Mouse (Mus musculus): ENCODE results near the gene Egln2. TPM values are rescaled to one million over a fixed set of nuclear protein-coding genes. Genes with fewer than 3 reads are reported as not detected.
A peak's percentile ranks its signal among the peaks of the same experiment; 100 is the strongest.

The Egln2 gene
- polyA plus RNA-seq, 1 experiment from 2014 or later = 57.4 TPM

DNA sequence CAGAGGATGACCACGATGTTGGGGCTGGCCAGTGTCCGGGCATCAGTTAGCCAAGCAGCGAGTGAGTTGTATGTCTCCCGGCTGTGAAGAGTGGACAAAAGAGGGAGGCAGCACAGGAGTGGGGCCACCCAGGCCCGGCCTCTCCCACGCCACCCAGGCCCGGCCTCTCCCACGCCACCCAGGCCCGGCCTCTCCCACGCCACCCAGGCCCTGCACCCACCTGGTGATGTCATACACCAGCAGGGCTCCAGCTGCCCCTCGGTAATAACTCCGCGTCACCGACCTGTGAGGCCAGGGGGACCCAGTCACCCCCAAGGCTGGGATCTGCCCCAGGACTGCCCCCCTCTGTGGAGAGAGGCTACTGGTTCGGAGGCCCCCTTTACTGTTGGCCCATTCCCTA is 7.9 kb upstream of the Egln2 start:
- no peak for ATAC-seq (ENCODE audit: insufficient number of reproducible peaks, low FRiP score)
- Histone ChIP-seq H3K36me3 (peaks cover 57% of the 10 kb centered on the region), H3K9ac (no peak overlapping the region), H3K4me3 (no peak overlapping the region), H3K4me1 (replicated peaks) (peaks cover 8% of the 10 kb centered on the region), H3K27ac (ENCODE audit: poor library complexity, severe bottlenecking) (no peak overlapping the region), H3K27me3 (replicated peaks) (no peaks in the 10 kb centered on the region), H3K9me3 (replicated peaks) (no peaks in the 10 kb centered on the region), H3K4me2 (no peak overlapping the region)
- WGBS = 90% methylated on average over 15 of the region's 15 CpGs

- Histone ChIP-seq H3K4me3 (no peak overlapping the region), H3K4me2 (no peak overlapping the region), H3K36me3 (peaks cover 59% of the 10 kb centered on the region), H3K9me3 (replicated peaks) (no peaks in the 10 kb centered on the region), H3K9ac (no peak overlapping the region), H3K27me3 (replicated peaks) (no peaks in the 10 kb centered on the region), H3K27ac (ENCODE audit: poor library complexity, severe bottlenecking) (no peak overlapping the region), H3K4me1 (replicated peaks) (peaks cover 7% of the 10 kb centered on the region)
- ATAC-seq (ENCODE audit: insufficient number of reproducible peaks, low FRiP score) = no peak
- 85% methylated on average over 3 of the region's 3 CpGs for WGBS
Observed at GRCm38 (mm10) chr7:27170981-27171380, 4.4 kb upstream of the Egln2 start.

- Histone ChIP-seq H3K9ac (no peak overlapping the region), H3K27me3 (replicated peaks) (no peaks in the 10 kb centered on the region), H3K4me3 (no peak overlapping the region), H3K4me1 (replicated peaks) (peaks cover 31% of the 10 kb centered on the region), H3K9me3 (replicated peaks) (no peaks in the 10 kb centered on the region), H3K27ac (ENCODE audit: poor library complexity, severe bottlenecking) (no peak overlapping the region), H3K4me2 (no peak overlapping the region), H3K36me3 (peaks cover 50% of the 10 kb centered on the region)
- ATAC-seq (ENCODE audit: insufficient number of reproducible peaks, low FRiP score) = no peak
- WGBS = 94% methylated on average over 5 of the region's 5 CpGs
Observed at GRCm38 (mm10) chr7:27168371-27168770, 1.8 kb upstream of the Egln2 start.

DNA sequence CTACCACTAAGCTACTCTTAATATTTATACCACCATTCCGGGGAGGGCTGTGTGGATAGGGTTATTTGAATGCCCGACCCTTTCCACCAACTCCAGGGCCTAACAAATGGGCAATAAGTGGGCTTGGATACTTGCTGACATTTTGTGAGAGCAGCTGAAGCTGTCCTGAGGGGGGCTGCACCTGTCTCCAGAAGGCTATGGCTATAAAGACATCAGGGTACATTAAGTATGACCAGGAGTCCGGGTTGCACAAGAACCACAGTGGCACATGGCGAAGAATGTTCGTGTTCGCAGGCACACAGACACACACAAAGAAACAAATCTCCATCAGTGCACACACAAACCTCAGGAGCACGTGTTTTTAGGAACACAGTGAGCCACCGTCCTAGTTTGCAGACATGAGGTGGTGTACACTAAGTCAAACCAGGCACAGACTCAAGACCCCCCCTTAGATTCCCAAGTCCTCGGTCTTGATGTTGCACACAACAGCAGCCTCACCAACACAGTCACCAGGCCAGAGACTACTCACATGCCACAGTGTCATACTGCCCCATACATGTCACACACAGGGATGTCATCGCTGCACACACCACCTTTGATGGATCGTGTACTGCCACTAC is 983 bp upstream of the Egln2 start:
- Histone ChIP-seq H3K4me3 (peak overlapping the region; percentile 87), H3K4me2 (peak overlapping the region; percentile 84), H3K9me3 (replicated peaks) (no peaks in the 10 kb centered on the region), H3K9ac (peak overlapping the region; percentile 90), H3K4me1 (replicated peaks) (peaks cover 39% of the 10 kb centered on the region), H3K27me3 (replicated peaks) (no peaks in the 10 kb centered on the region), H3K27ac (ENCODE audit: poor library complexity, severe bottlenecking) (peak overlapping the region; percentile 99), H3K36me3 (peaks cover 49% of the 10 kb centered on the region)
- 74% methylated on average over 11 of the region's 11 CpGs for WGBS
- no peak for ATAC-seq (ENCODE audit: insufficient number of reproducible peaks, low FRiP score)

DNA sequence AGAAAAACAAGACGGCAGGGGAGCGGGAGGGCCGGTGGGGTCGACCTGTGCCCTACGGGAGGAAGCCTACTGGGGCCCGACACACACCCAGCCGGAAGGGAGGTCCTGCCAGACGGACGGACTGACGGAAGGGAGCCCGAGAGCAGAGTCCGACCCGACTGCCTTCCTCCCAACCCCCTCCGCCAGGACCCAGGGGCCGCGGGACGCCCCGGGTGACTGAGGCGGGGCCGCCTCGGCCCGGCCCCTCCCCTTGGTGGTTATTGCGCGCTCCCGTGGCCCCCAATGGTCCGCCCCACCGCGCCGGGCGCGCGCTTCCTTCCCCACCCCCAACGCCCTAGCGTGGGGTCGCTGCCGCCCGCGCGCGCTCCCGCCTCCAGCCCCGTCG is 381 bp downstream of the Egln2 start:
- ATAC-seq (ENCODE audit: insufficient number of reproducible peaks, low FRiP score) = peak; percentile 87
- WGBS = under 1% methylated on average over 29 of the region's 43 CpGs
- no peaks in the 10 kb centered on the region for H3K9me3 ChIP-seq (replicated peaks)
- H3K9ac ChIP-seq = peak overlapping the region; percentile 90
- peak overlapping the region; percentile 87 for H3K4me3 ChIP-seq
- peaks cover 53% of the 10 kb centered on the region for H3K4me1 ChIP-seq (replicated peaks)
- H3K27me3 ChIP-seq (replicated peaks) = no peaks in the 10 kb centered on the region
- peaks cover 47% of the 10 kb centered on the region for H3K36me3 ChIP-seq
- peak overlapping the region; percentile 84 for H3K4me2 ChIP-seq
- peak overlapping the region; percentile 99 for H3K27ac ChIP-seq (ENCODE audit: poor library complexity, severe bottlenecking)

DNA sequence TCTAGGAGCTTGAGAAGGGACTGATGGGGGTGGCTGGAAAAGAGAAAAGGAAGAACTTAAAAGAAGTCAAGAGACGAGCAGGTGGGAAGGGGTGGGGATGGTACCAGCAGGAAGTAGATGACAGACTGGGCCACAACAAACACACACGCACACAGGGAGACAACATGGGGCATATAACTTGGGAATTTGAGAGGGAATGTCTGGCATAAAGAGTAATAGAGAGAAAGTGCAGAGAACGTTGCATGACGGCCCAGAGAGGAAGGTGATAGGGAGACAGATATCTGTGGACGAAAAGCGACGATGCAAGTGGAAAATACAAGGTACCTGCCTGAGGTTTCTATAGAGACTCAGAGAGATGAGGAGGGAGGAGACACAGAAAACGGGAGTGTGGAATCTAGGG is 906 bp downstream of the Egln2 start:
- Histone ChIP-seq H3K27me3 (replicated peaks) (no peaks in the 10 kb centered on the region), H3K9ac (peak overlapping the region; percentile 90), H3K4me2 (peak overlapping the region; percentile 84), H3K36me3 (peaks cover 47% of the 10 kb centered on the region), H3K4me1 (replicated peaks) (peaks cover 57% of the 10 kb centered on the region), H3K4me3 (peak overlapping the region; percentile 87), H3K9me3 (replicated peaks) (no peaks in the 10 kb centered on the region), H3K27ac (ENCODE audit: poor library complexity, severe bottlenecking) (peak overlapping the region; percentile 99)
- no peak for ATAC-seq (ENCODE audit: insufficient number of reproducible peaks, low FRiP score)
- 2% methylated on average over 8 of the region's 8 CpGs for WGBS

DNA sequence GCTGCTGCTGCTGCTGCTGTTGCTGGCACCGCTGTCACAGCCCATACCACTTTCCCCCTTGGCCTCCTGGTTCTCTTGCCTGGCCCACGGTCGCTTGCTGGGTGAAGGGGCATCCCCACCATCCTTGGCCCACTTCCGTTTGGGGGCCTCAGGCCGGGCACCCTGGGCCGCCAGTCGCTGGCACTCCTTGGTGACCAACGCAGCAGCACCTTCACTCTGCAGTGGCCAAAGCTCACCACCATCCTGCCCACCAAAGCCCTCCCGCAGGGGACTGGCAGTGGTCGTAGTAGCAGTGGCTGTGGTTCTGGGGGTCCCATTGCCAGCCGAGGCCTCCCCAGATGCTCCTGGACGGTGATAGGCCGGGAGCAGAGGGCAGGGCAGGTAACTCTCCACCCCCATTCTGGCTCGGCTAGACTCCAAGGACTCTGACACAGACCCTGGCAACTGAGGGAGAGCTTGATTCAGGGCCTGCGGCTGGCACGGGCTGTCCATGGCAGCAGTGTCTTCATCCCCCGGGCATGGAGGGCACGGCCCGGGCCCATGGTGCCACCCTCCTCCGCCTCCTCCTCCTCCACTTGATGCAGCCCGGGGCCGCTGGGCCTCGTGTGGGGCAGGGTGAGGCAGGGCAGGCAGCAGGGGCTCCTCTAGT is 1.5 kb downstream of the Egln2 start:
- H3K4me3 ChIP-seq = peak overlapping the region; percentile 87
- H3K36me3 ChIP-seq = peaks cover 49% of the 10 kb centered on the region
- H3K4me1 ChIP-seq (replicated peaks) = peaks cover 63% of the 10 kb centered on the region
- peak overlapping the region; percentile 90 for H3K9ac ChIP-seq
- no peak overlapping the region for H3K27ac ChIP-seq (ENCODE audit: poor library complexity, severe bottlenecking)
- no peaks in the 10 kb centered on the region for H3K9me3 ChIP-seq (replicated peaks)
- WGBS = 71% methylated on average over 20 of the region's 23 CpGs
- peak overlapping the region; percentile 84 for H3K4me2 ChIP-seq
- no peak for ATAC-seq (ENCODE audit: insufficient number of reproducible peaks, low FRiP score)
- H3K27me3 ChIP-seq (replicated peaks) = no peaks in the 10 kb centered on the region

- no peaks in the 10 kb centered on the region for H3K27me3 ChIP-seq (replicated peaks)
- no peak overlapping the region for H3K27ac ChIP-seq (ENCODE audit: poor library complexity, severe bottlenecking)
- no peaks in the 10 kb centered on the region for H3K9me3 ChIP-seq (replicated peaks)
- peak overlapping the region; percentile 90 for H3K9ac ChIP-seq
- H3K36me3 ChIP-seq = peaks cover 55% of the 10 kb centered on the region
- peak overlapping the region; percentile 84 for H3K4me2 ChIP-seq
- WGBS = 76% methylated on average over 33 of the region's 33 CpGs
- peaks cover 66% of the 10 kb centered on the region for H3K4me1 ChIP-seq (replicated peaks)
- no peak for ATAC-seq (ENCODE audit: insufficient number of reproducible peaks, low FRiP score)
- H3K4me3 ChIP-seq = peak overlapping the region; percentile 87
Observed at GRCm38 (mm10) chr7:27164112-27164947, 2.3 kb downstream of the Egln2 start.

DNA sequence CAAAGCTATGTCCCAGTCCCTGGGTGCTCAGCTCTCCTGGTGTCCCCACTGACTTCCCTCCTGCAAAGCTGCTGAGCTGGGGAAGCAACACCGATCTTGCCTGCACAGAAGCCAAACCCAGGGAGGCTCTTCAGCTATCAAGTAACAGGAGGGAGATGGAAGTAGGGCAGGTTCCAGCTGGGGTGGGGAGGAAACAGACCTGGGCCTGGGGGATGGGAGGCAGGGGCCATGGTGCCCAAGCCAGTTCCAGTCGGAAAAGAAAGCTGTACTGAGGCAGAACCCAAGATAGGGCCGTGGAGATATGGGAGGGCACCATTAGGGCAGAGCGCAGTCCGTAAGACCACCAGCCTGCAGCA is 3.2 kb downstream of the Egln2 start:
- H3K9ac ChIP-seq = peak overlapping the region; percentile 53; the same call in 1 of the 2 replicates
- no peaks in the 10 kb centered on the region for H3K9me3 ChIP-seq (replicated peaks)
- ATAC-seq (ENCODE audit: insufficient number of reproducible peaks, low FRiP score) = no peak
- peaks cover 66% of the 10 kb centered on the region for H3K4me1 ChIP-seq (replicated peaks)
- peaks cover 63% of the 10 kb centered on the region for H3K36me3 ChIP-seq
- peak overlapping the region; percentile 19 for H3K4me3 ChIP-seq
- H3K27me3 ChIP-seq (replicated peaks) = no peaks in the 10 kb centered on the region
- 60% methylated on average over 5 of the region's 5 CpGs for WGBS
- H3K4me2 ChIP-seq = peak overlapping the region; percentile 84
- no peak overlapping the region for H3K27ac ChIP-seq (ENCODE audit: poor library complexity, severe bottlenecking)

- Histone ChIP-seq H3K27me3 (replicated peaks) (no peaks in the 10 kb centered on the region), H3K4me3 (peak overlapping the region; percentile 19), H3K9ac (peak overlapping the region; percentile 53; the same call in 1 of the 2 replicates), H3K4me2 (peak overlapping the region; percentile 84), H3K9me3 (replicated peaks) (no peaks in the 10 kb centered on the region), H3K36me3 (peaks cover 68% of the 10 kb centered on the region), H3K4me1 (replicated peaks) (peaks cover 66% of the 10 kb centered on the region), H3K27ac (ENCODE audit: poor library complexity, severe bottlenecking) (no peak overlapping the region)
- ATAC-seq (ENCODE audit: insufficient number of reproducible peaks, low FRiP score) = no peak
- 75% methylated on average over 5 of the region's 5 CpGs for WGBS
Observed at GRCm38 (mm10) chr7:27162780-27163449, 3.7 kb downstream of the Egln2 start.

DNA sequence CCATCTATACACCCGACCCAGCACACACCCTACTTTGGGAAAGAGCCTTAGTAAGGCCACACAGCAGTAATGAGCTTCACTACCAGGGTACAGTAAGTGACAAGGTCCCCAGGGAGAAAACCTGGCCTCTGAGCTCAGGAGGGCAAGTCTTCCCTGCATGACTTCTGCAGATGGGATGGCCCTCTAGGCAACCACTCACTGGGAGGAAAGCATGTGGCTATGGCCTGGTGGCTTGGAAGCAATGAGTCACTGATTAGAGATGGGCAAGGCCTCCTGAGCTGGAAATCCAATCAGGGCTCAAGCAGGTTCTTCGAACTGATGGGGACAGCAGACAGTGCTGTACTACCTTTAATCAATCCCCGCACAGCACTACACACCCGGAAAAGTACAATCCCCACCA is 4.9 kb downstream of the Egln2 start:
- Histone ChIP-seq H3K36me3 (peaks cover 77% of the 10 kb centered on the region), H3K27ac (ENCODE audit: poor library complexity, severe bottlenecking) (no peak overlapping the region), H3K4me1 (replicated peaks) (peaks cover 58% of the 10 kb centered on the region), H3K4me3 (no peak overlapping the region), H3K4me2 (no peak overlapping the region), H3K27me3 (replicated peaks) (no peaks in the 10 kb centered on the region), H3K9ac (peak overlapping the region; percentile 26; the same call in 1 of the 2 replicates), H3K9me3 (replicated peaks) (no peaks in the 10 kb centered on the region)
- 73% methylated on average over 4 of the region's 4 CpGs for WGBS
- no peak for ATAC-seq (ENCODE audit: insufficient number of reproducible peaks, low FRiP score)
